Mouse (Mus musculus) testis, adult 2 months (tissue): ENCODE results near the gene Rpp25l. TPM values are rescaled to one million over a fixed set of nuclear protein-coding genes. Genes with fewer than 3 reads are reported as not detected.

Experiments used
- H3K27ac ChIP-seq: fragments of 200-500 bp; 2 replicates; pipeline ENCODE4 v1.5.1; 2012; ENCODE audit warnings: low read depth, low read length; ENCODE audit not compliant: control insufficient read depth, insufficient read depth
- H3K27me3 ChIP-seq: fragments of 200-500 bp; 2 replicates; pipeline ENCODE4 v1.6.1; 2012; ENCODE audit warnings: mild to moderate bottlenecking, low read length, moderate library complexity; ENCODE audit not compliant: control insufficient read depth, insufficient read depth
- H3K36me3 ChIP-seq: fragments of 200-500 bp; 2 replicates; pipeline ENCODE4 v1.6.1; 2012; ENCODE audit warnings: mild to moderate bottlenecking, low read length; ENCODE audit not compliant: control insufficient read depth, insufficient read depth
- H3K4me1 ChIP-seq: fragments of 200-500 bp; 2 replicates; pipeline ENCODE4 v1.6.1; 2012; ENCODE audit warnings: low read length; ENCODE audit not compliant: control insufficient read depth, insufficient read depth
- H3K4me3 ChIP-seq: fragments of 200-500 bp; 2 replicates; pipeline ENCODE4 v1.5.1; 2012; ENCODE audit warnings: low read depth, mild to moderate bottlenecking, low read length, moderate library complexity, mixed read lengths; ENCODE audit not compliant: control insufficient read depth
- CTCF ChIP-seq: fragments of 200-500 bp; IDR thresholded peaks from 2 replicates; pipeline ENCODE4 v1.5.1; 2012; ENCODE audit warnings: low read depth, mild to moderate bottlenecking, inconsistent platforms, low read length, moderate library complexity; ENCODE audit not compliant: control insufficient read depth, insufficient read depth, insufficient replicate concordance
- POLR2A ChIP-seq: fragments of 200-500 bp; IDR thresholded peaks from 2 replicates; pipeline ENCODE4 v1.6.1; 2012; ENCODE audit warnings: low read depth, mild to moderate bottlenecking, inconsistent platforms, low read length, moderate library complexity; ENCODE audit not compliant: control insufficient read depth
- polyA plus RNA-seq: library from polyadenylated mRNA; depleted of rRNA; stranded (reverse); fragments of >200 nt; gene quantifications from 2 replicates; pipeline ENCODE4 v1.2.3, GENCODE M21; 2012

Gene Rpp25l
- polyA plus RNA-seq, 1 experiment: 21.8 TPM

DNA sequence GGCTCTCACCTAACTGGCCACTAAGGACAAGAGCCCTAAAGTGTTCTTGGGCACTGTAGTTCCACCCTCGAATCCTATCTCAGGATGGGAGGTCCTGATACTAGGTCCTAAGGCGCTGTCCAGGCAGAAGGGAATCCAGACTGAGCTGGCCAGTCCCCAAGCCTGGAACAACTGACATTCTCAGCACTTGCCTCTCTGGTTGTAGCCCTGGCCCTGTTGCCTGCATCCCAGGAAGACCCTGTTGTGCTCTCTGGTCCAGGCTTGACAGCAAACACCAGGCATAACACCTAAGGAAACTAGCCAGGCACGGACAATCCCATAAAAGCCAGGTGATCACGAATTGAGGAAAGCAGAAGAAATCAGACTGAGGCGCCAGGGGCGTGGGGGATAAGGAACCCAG, 30.5 kb downstream of the Rpp25l start:
- TF ChIP-seq POLR2A (no peak), CTCF (no peak)
- H3K4me1 ChIP-seq: no peaks in the 10 kb centered on the region; the same call in 1 of the 2 replicates
- no peaks in the 10 kb centered on the region for H3K36me3 ChIP-seq
- H3K4me3 ChIP-seq: no peak overlapping the region
- no peaks in the 10 kb centered on the region for H3K27me3 ChIP-seq
- no peak overlapping the region for H3K27ac ChIP-seq

DNA sequence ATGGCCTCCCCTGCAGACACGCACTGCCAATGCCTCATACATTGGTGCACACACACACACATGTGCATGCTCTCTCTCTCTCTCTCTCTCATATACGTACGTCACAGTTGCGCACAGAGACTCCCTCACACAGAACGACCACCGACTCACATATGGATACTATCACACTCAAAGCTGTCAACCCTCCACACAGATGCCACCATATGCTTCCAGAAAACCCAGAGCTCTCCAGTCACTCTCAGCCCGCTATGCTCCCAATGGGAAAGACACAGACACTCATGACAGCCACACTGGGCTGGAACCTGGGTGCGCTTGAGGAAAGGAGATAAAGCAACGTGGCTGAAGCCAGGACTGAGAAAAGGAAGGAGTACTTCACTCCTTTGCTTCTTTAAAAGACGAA, 31.4 kb downstream of the Rpp25l start:
- H3K36me3 ChIP-seq: no peaks in the 10 kb centered on the region
- no peaks in the 10 kb centered on the region for H3K27me3 ChIP-seq
- no peak overlapping the region for H3K4me3 ChIP-seq
- no peak overlapping the region for H3K27ac ChIP-seq
- H3K4me1 ChIP-seq: no peaks in the 10 kb centered on the region; the same call in 1 of the 2 replicates
- TF ChIP-seq POLR2A (no peak), CTCF (no peak)

- TF ChIP-seq CTCF (no peak), POLR2A (no peak)
- Histone ChIP-seq H3K4me3 (no peak overlapping the region), H3K27ac (no peak overlapping the region), H3K36me3 (no peaks in the 10 kb centered on the region), H3K27me3 (no peaks in the 10 kb centered on the region), H3K4me1 (no peaks in the 10 kb centered on the region; the same call in 1 of the 2 replicates)
Measured at GRCm38 (mm10) chr4:41681176-41681575, 32.2 kb downstream of the Rpp25l start.

GRCm38 (mm10) chr4:41679291-41679690, 34.0 kb downstream of the Rpp25l start:
- Histone ChIP-seq H3K36me3 (no peaks in the 10 kb centered on the region), H3K27ac (no peak overlapping the region), H3K4me1 (no peaks in the 10 kb centered on the region; the same call in 1 of the 2 replicates), H3K4me3 (no peak overlapping the region), H3K27me3 (no peaks in the 10 kb centered on the region)
- TF ChIP-seq POLR2A (no peak), CTCF (no peak)

- Histone ChIP-seq H3K27ac (no peak overlapping the region), H3K36me3 (no peaks in the 10 kb centered on the region)
Measured at GRCm38 (mm10) chr4:41678863-41679262, 34.5 kb downstream of the Rpp25l start.

DNA sequence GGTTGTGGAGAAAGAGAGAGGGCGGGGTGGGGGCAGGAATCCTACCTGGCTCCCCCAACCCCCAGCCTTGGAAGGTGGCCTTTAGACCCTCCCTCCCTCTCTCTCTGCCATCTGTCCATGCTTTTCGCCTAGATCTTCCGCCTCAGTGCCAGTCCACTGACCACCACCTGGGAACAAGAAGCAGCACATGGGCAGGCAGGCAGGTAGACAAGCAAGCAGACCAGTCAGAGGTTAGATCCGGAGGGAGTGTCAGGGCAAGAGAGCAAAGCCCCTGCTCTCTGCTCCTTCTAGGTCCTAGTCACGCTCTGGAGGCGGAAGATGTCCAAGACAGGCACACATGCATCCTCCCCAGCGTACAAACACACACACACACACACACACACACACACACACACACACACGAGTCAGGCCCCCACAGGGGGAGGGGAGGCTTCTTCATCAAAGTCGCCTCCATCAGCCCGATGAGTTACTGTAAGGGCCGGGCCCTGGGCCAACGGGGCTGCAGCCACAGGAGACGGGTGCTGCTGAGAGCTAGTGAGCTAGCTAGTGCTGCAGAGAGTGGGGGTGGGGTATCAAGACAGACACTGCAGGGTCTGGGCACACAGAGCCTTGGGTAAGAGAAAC, 36.2 kb downstream of the Rpp25l start:
- Histone ChIP-seq H3K27ac (no peak overlapping the region), H3K4me1 (no peaks in the 10 kb centered on the region), H3K27me3 (no peaks in the 10 kb centered on the region), H3K36me3 (no peaks in the 10 kb centered on the region), H3K4me3 (no peak overlapping the region)
- TF ChIP-seq POLR2A (no peak), CTCF (no peak)

More at GRCm38 (mm10) chr4:41678863-41679262, 34.5 kb downstream of the Rpp25l start:
- Histone ChIP-seq H3K27me3 (no peaks in the 10 kb centered on the region), H3K4me1 (no peaks in the 10 kb centered on the region; the same call in 1 of the 2 replicates), H3K4me3 (no peak overlapping the region)
- TF ChIP-seq POLR2A (no peak), CTCF (no peak)

GRCm38 (mm10) chr4:41676248-41677005, 36.9 kb downstream of the Rpp25l start:
- H3K36me3 ChIP-seq: no peaks in the 10 kb centered on the region
- H3K27ac ChIP-seq: no peak overlapping the region
- H3K27me3 ChIP-seq: no peaks in the 10 kb centered on the region
- no peak overlapping the region for H3K4me3 ChIP-seq
- no peak for TF ChIP-seq POLR2A
- no peak for TF ChIP-seq CTCF
- H3K4me1 ChIP-seq: no peaks in the 10 kb centered on the region
